In genomic region chr7:25209161-25209622, GRCm38 (mm10) we compare ENCODE assay signal across 11 mouse cellular contexts. TPM values are rescaled to one million over a fixed set of nuclear protein-coding genes. Genes with fewer than 3 reads are reported as not detected.
DNase-seq lines count a peak whose midpoint lies in the region; ATAC-seq and TF ChIP-seq lines count a peak whose summit lies in the region.
"Had no signal": no experiment of that assay in that cellular context is flagged by ENCODE, and none has a peak within 500 bp of the region (broad histone marks: within the 10 kb centered on the region; RNA-seq: fewer than 3 reads in every experiment).

No protein-coding gene starts in this region.

- no peaks in the 10 kb centered on the region for H3K27me3 ChIP-seq in liver, postnatal 0 days (ENCODE audit: insufficient read depth, low read length)
- H3K27me3 ChIP-seq: limb, embryonic 15.5 days had no signal

- H3K9ac ChIP-seq in liver, postnatal 0 days (replicated peaks) = peak overlapping the region; percentile 51
- H3K9ac ChIP-seq: limb, embryonic 15.5 days had no signal

- peaks cover 89% of the 10 kb centered on the region for H3K36me3 ChIP-seq in liver, postnatal 0 days (replicated peaks; ENCODE audit: insufficient read depth, low read length)

- H3K4me2 ChIP-seq in liver, postnatal 0 days (ENCODE audit: low read depth, low read length) = peak overlapping the region; percentile 62
- H3K4me2 ChIP-seq: limb, embryonic 15.5 days had no signal

- peak; percentile 84 for ATAC-seq in erythroblast, adult 5-6 weeks (replicated peaks; ENCODE audit: low FRiP score, poor library complexity, severe bottlenecking)
- peak; percentile 53 for ATAC-seq in liver, postnatal 0 days
- ATAC-seq in megakaryocyte progenitor cell, adult 5-6 weeks (replicated peaks; ENCODE audit: poor library complexity) = no peak

- TF ChIP-seq EP300 in liver, postnatal 0 days (IDR thresholded peaks at IDR 0.05; ENCODE audit: low read depth) = no peak

- no peak for TF ChIP-seq CTCF in liver, postnatal 0 days (IDR thresholded peaks at IDR 0.05; ENCODE audit: low read depth)

- peak overlapping the region; percentile 13 for H3K4me3 ChIP-seq in liver, postnatal 0 days (ENCODE audit: low read depth, low read length)
- H3K4me3 ChIP-seq: limb, embryonic 15.5 days had no signal

- peak overlapping the region; percentile 78 for H3K27ac ChIP-seq in liver, postnatal 0 days (ENCODE audit: low read depth)
- H3K27ac ChIP-seq: limb, embryonic 15.5 days had no signal

- WGBS in liver, postnatal 0 days (ENCODE audit: insufficient replicate concordance) = 49% methylated on average over 3 of the region's 3 CpGs

- no peaks in the 10 kb centered on the region for H3K9me3 ChIP-seq in liver, postnatal 0 days (ENCODE audit: low read length)
- H3K9me3 ChIP-seq: limb, embryonic 15.5 days had no signal

- DNase-seq in adrenal gland, postnatal 14 days = peak; percentile 20
- DNase-seq in adrenal gland, postnatal 10 days = no peak
- peak; percentile 23 for DNase-seq in 3T3-L1 (ENCODE audit: low read depth, low spot score)
- peak; percentile 49 for DNase-seq in liver, postnatal 0 days
- no peak for DNase-seq in thymus, postnatal 4 days
- no peak for DNase-seq in cerebellum, adult 11-12 months
- DNase-seq: cerebellum, postnatal 36 days; right cerebral cortex, postnatal 4 days had no signal

- H3K4me1 ChIP-seq in liver, postnatal 0 days (ENCODE audit: insufficient read depth) = peaks cover 43% of the 10 kb centered on the region
- H3K4me1 ChIP-seq: limb, embryonic 15.5 days had no signal

RNA-seq across cellular contexts. Expression of gene Dedd2, which starts 11.2 kb away (rescaled TPM):
- total RNA-seq in adrenal gland, postnatal 14 days (2021) = 17.4 and 17.9 TPM in 2 replicates
- 10 to 100 TPM; 14.8 to 16.9 TPM for total RNA-seq in adrenal gland, postnatal 10 days (2021)
- total RNA-seq in erythroblast, adult 5-6 weeks (2015; ENCODE audit: low replicate concordance) = 53.8 and 59.1 TPM in 2 replicates
- total RNA-seq in erythroblast, adult 5-6 weeks (2017; ENCODE audit: low replicate concordance) = 164 and 194 TPM in 2 replicates
- polyA plus RNA-seq in liver, postnatal 0 days (2015; fragmentation: Nextera tagmentation; extraction: Ambion mirVana) = 19.2 and 21.1 TPM in 2 replicates
- total RNA-seq in megakaryocyte progenitor cell, adult 5-6 weeks (2015) = 10.7 and 11.0 TPM in 2 replicates
- total RNA-seq in megakaryocyte progenitor cell, adult 5-6 weeks (2017) = 14.5 and 17.2 TPM in 2 replicates

RNA-seq across cellular contexts. Expression of gene Zfp526, which starts 12.0 kb away (rescaled TPM):
- 9.0 and 11.6 TPM in 2 replicates for total RNA-seq in adrenal gland, postnatal 14 days (2021)
- 10 to 100 TPM in 1 of 2 experiments, 1 to 10 TPM in 1; 9.2 to 11.8 TPM for total RNA-seq in adrenal gland, postnatal 10 days (2021)
- 25.4 and 27.4 TPM in 2 replicates for total RNA-seq in erythroblast, adult 5-6 weeks (2015; ENCODE audit: low replicate concordance)
- 33.7 and 37.7 TPM in 2 replicates for total RNA-seq in erythroblast, adult 5-6 weeks (2017; ENCODE audit: low replicate concordance)
- polyA plus RNA-seq in liver, postnatal 0 days (2015; fragmentation: Nextera tagmentation; extraction: Ambion mirVana) = 1.0 and 1.2 TPM in 2 replicates
- 7.2 and 7.6 TPM in 2 replicates for total RNA-seq in megakaryocyte progenitor cell, adult 5-6 weeks (2015)
- total RNA-seq in megakaryocyte progenitor cell, adult 5-6 weeks (2017) = 7.5 and 7.6 TPM in 2 replicates

RNA-seq across cellular contexts. Expression of gene Gsk3a, which starts 28.5 kb away (rescaled TPM):
- total RNA-seq in adrenal gland, postnatal 14 days (2021) = 96.8 and 104 TPM in 2 replicates
- total RNA-seq in adrenal gland, postnatal 10 days (2021) = 10 to 100 TPM; 92.5 to 96.7 TPM
- total RNA-seq in erythroblast, adult 5-6 weeks (2015; ENCODE audit: low replicate concordance) = 35.2 and 39.5 TPM in 2 replicates
- total RNA-seq in erythroblast, adult 5-6 weeks (2017; ENCODE audit: low replicate concordance) = 24.2 and 29.0 TPM in 2 replicates
- polyA plus RNA-seq in liver, postnatal 0 days (2015; fragmentation: Nextera tagmentation; extraction: Ambion mirVana) = 4.3 and 5.1 TPM in 2 replicates
- 84.9 and 93.2 TPM in 2 replicates for total RNA-seq in megakaryocyte progenitor cell, adult 5-6 weeks (2015)
- 57.8 and 60.3 TPM in 2 replicates for total RNA-seq in megakaryocyte progenitor cell, adult 5-6 weeks (2017)

RNA-seq across cellular contexts. Expression of gene Pou2f2, which starts 29.7 kb away (rescaled TPM):
- 0.96 and 5.1 TPM in 2 replicates for total RNA-seq in adrenal gland, postnatal 14 days (2021)
- 1 to 10 TPM; 2.3 to 3.6 TPM for total RNA-seq in adrenal gland, postnatal 10 days (2021)
- total RNA-seq in erythroblast, adult 5-6 weeks (2015; ENCODE audit: low replicate concordance) = 3.1 and 4.8 TPM in 2 replicates
- 0.56 and 1.2 TPM in 2 replicates for total RNA-seq in erythroblast, adult 5-6 weeks (2017; ENCODE audit: low replicate concordance)
- 2.0 and 2.9 TPM in 2 replicates for polyA plus RNA-seq in liver, postnatal 0 days (2015; fragmentation: Nextera tagmentation; extraction: Ambion mirVana)
- total RNA-seq in megakaryocyte progenitor cell, adult 5-6 weeks (2015) = 13.8 and 18.1 TPM in 2 replicates
- 2.1 and 4.1 TPM in 2 replicates for total RNA-seq in megakaryocyte progenitor cell, adult 5-6 weeks (2017)

RNA-seq across cellular contexts. Expression of gene Erf, which starts 41.4 kb away (rescaled TPM):
- 29.7 and 34.4 TPM in 2 replicates for total RNA-seq in adrenal gland, postnatal 14 days (2021)
- 10 to 100 TPM; 33.0 to 42.3 TPM for total RNA-seq in adrenal gland, postnatal 10 days (2021)
- total RNA-seq in erythroblast, adult 5-6 weeks (2015; ENCODE audit: low replicate concordance) = 3.3 and 3.6 TPM in 2 replicates
- total RNA-seq in erythroblast, adult 5-6 weeks (2017; ENCODE audit: low replicate concordance) = 2.4 and 2.6 TPM in 2 replicates
- polyA plus RNA-seq in liver, postnatal 0 days (2015; fragmentation: Nextera tagmentation; extraction: Ambion mirVana) = 4.6 and 5.2 TPM in 2 replicates
- total RNA-seq in megakaryocyte progenitor cell, adult 5-6 weeks (2015) = 5.2 and 5.6 TPM in 2 replicates
- 6.6 and 6.9 TPM in 2 replicates for total RNA-seq in megakaryocyte progenitor cell, adult 5-6 weeks (2017)

Comparison
In these comparisons a context has a peak if more than half of its experiments do, and no peak if none do; other contexts are left out.
1. DNase-seq: peak in adrenal gland, postnatal 14 days (single experiment), 3T3-L1 (single experiment) and liver, postnatal 0 days (single experiment); none in adrenal gland, postnatal 10 days (single experiment), thymus, postnatal 4 days (single experiment) and cerebellum, adult 11-12 months (single experiment).